Mouse (Mus musculus): ENCODE measurements around the gene Sec16a. TPM values are rescaled to one million over a fixed set of nuclear protein-coding genes. Genes with fewer than 3 reads are reported as not detected.

Gene Sec16a
- polyA plus RNA-seq, 1 experiment from 2014 or later = 36.3 TPM

- DNase-seq (ENCODE audit: low spot score) (no peak), ATAC-seq (ENCODE audit: insufficient number of reproducible peaks, low FRiP score, low TSS enrichment, low read depth) (no peak)
- 92% methylated on average over 15 of the region's 15 CpGs for WGBS
- Histone ChIP-seq H3K27ac (replicated peaks; ENCODE audit: low read depth, low read length) (no peak overlapping the region), H3K27me3 (ENCODE audit: control insufficient read depth, insufficient read depth, low read length) (no peaks in the 10 kb centered on the region), H3K9me3 (ENCODE audit: control insufficient read depth, low read length) (no peaks in the 10 kb centered on the region), H3K4me1 (ENCODE audit: control insufficient read depth, insufficient read depth, low read length) (no peaks in the 10 kb centered on the region), H3K36me3 (ENCODE audit: control insufficient read depth, insufficient read depth, low read length) (peaks cover 21% of the 10 kb centered on the region; the same call in 1 of the 2 replicates), H3K9ac (ENCODE audit: low read length) (no peak overlapping the region), H3K4me3 (ENCODE audit: low read depth, low read length) (no peak overlapping the region), H3K4me2 (ENCODE audit: low read depth, severe bottlenecking) (no peak overlapping the region)
Measured at GRCm38 (mm10) chr2:26468376-26468775, 23.4 kb upstream of the Sec16a start.

GRCm38 (mm10) chr2:26463412-26463811 is 18.4 kb upstream of the Sec16a start:
- Histone ChIP-seq H3K27ac (replicated peaks; ENCODE audit: low read depth, low read length) (no peak overlapping the region), H3K4me2 (ENCODE audit: low read depth, severe bottlenecking) (no peak overlapping the region), H3K4me1 (ENCODE audit: control insufficient read depth, insufficient read depth, low read length) (peaks cover 14% of the 10 kb centered on the region), H3K9me3 (ENCODE audit: control insufficient read depth, low read length) (no peaks in the 10 kb centered on the region), H3K27me3 (ENCODE audit: control insufficient read depth, insufficient read depth, low read length) (no peaks in the 10 kb centered on the region), H3K36me3 (ENCODE audit: control insufficient read depth, insufficient read depth, low read length) (peaks cover 24% of the 10 kb centered on the region), H3K9ac (ENCODE audit: low read length) (no peak overlapping the region), H3K4me3 (ENCODE audit: low read depth, low read length) (no peak overlapping the region)
- DNase-seq (ENCODE audit: low spot score) = no peak
- 95% methylated on average over 6 of the region's 6 CpGs for WGBS
- no peak for ATAC-seq (ENCODE audit: insufficient number of reproducible peaks, low FRiP score, low TSS enrichment, low read depth)

- Histone ChIP-seq H3K9ac (ENCODE audit: low read length) (no peak overlapping the region), H3K36me3 (ENCODE audit: control insufficient read depth, insufficient read depth, low read length) (peaks cover 22% of the 10 kb centered on the region), H3K9me3 (ENCODE audit: control insufficient read depth, low read length) (no peaks in the 10 kb centered on the region), H3K4me1 (ENCODE audit: control insufficient read depth, insufficient read depth, low read length) (peaks cover 17% of the 10 kb centered on the region), H3K27ac (replicated peaks; ENCODE audit: low read depth, low read length) (no peak overlapping the region), H3K4me3 (ENCODE audit: low read depth, low read length) (no peak overlapping the region), H3K4me2 (ENCODE audit: low read depth, severe bottlenecking) (no peak overlapping the region), H3K27me3 (ENCODE audit: control insufficient read depth, insufficient read depth, low read length) (no peaks in the 10 kb centered on the region)
- no peak for ATAC-seq (ENCODE audit: insufficient number of reproducible peaks, low FRiP score, low TSS enrichment, low read depth)
- WGBS = 83% methylated on average over 3 of the region's 3 CpGs
- DNase-seq (ENCODE audit: low spot score) = no peak
Measured at GRCm38 (mm10) chr2:26462980-26463379, 18.0 kb upstream of the Sec16a start.

DNA sequence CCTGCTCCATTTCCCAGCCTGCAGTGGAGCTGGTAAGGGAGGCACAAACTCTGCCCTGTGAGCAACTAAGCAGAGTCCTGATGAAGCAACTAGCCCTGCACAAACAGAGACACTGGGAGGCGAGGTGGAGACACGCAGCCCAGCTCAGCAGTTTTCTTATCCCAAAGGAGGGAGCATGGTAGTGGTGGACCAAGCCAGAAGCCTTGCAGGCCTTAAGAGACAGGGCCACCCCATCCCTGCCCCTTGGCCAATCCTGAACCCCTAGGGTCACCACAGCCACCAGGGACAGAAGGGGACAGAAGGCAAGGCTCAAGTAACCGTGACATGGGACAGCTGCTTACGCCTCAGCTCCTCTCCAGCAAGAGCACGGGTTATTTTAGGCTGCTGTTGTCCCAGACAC is 16.7 kb upstream of the Sec16a start:
- no peak overlapping the region for H3K9ac ChIP-seq (ENCODE audit: low read length)
- 85% methylated on average over 5 of the region's 5 CpGs for whole genome bisulfite sequencing
- no peak overlapping the region for H3K4me3 ChIP-seq (ENCODE audit: low read depth, low read length)
- H3K27ac ChIP-seq (replicated peaks; ENCODE audit: low read depth, low read length) = no peak overlapping the region
- peaks cover 17% of the 10 kb centered on the region for H3K4me1 ChIP-seq (ENCODE audit: control insufficient read depth, insufficient read depth, low read length)
- ATAC-seq (ENCODE audit: insufficient number of reproducible peaks, low FRiP score, low TSS enrichment, low read depth) (no peak), DNase-seq (ENCODE audit: low spot score) (no peak)
- H3K4me2 ChIP-seq (ENCODE audit: low read depth, severe bottlenecking) = no peak overlapping the region
- peaks cover 16% of the 10 kb centered on the region for H3K36me3 ChIP-seq (ENCODE audit: control insufficient read depth, insufficient read depth, low read length)
- H3K27me3 ChIP-seq (ENCODE audit: control insufficient read depth, insufficient read depth, low read length) = no peaks in the 10 kb centered on the region
- H3K9me3 ChIP-seq (ENCODE audit: control insufficient read depth, low read length) = no peaks in the 10 kb centered on the region

- Histone ChIP-seq H3K4me1 (ENCODE audit: control insufficient read depth, insufficient read depth, low read length) (peaks cover 17% of the 10 kb centered on the region), H3K36me3 (ENCODE audit: control insufficient read depth, insufficient read depth, low read length) (peaks cover 16% of the 10 kb centered on the region), H3K4me2 (ENCODE audit: low read depth, severe bottlenecking) (no peak overlapping the region), H3K27ac (replicated peaks; ENCODE audit: low read depth, low read length) (no peak overlapping the region), H3K9me3 (ENCODE audit: control insufficient read depth, low read length) (no peaks in the 10 kb centered on the region), H3K9ac (ENCODE audit: low read length) (no peak overlapping the region), H3K27me3 (ENCODE audit: control insufficient read depth, insufficient read depth, low read length) (no peaks in the 10 kb centered on the region), H3K4me3 (ENCODE audit: low read depth, low read length) (no peak overlapping the region)
- ATAC-seq (ENCODE audit: insufficient number of reproducible peaks, low FRiP score, low TSS enrichment, low read depth) = no peak
- no peak for DNase-seq (ENCODE audit: low spot score)
- 89% methylated on average over 13 of the region's 13 CpGs for WGBS
Measured at GRCm38 (mm10) chr2:26460837-26461236, 15.8 kb upstream of the Sec16a start.

DNA sequence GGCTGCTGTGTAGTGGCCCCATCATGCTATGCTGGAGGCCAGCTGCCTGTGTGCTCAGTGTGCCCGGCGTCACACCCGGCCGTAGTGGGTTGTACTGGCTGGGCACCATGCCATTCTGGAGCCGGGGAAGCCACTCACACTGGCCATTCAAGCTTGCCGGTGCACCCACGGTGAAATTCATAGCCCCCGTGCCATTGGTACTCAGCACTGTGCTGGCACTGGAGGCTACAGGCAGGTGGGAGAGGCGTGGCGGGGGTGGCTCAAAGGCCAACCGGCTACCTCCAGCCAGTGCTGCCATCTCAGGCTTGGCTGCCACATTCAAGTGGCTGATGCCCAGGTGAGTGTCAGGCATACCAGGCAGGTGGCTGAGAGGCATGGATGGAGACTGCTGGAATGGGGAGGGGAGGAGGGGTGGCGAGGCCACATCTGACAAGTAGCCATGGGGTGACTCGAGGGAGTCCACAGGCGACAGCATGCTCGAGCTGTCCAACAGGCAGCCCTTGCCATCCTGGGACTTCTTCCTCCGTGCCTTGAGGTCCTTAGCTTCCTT is 15.2 kb upstream of the Sec16a start:
- H3K9ac ChIP-seq (ENCODE audit: low read length) = no peak overlapping the region
- H3K27me3 ChIP-seq (ENCODE audit: control insufficient read depth, insufficient read depth, low read length) = no peaks in the 10 kb centered on the region
- H3K27ac ChIP-seq (replicated peaks; ENCODE audit: low read depth, low read length) = no peak overlapping the region
- H3K4me3 ChIP-seq (ENCODE audit: low read depth, low read length) = no peak overlapping the region
- no peak overlapping the region for H3K4me2 ChIP-seq (ENCODE audit: low read depth, severe bottlenecking)
- peaks cover 17% of the 10 kb centered on the region for H3K4me1 ChIP-seq (ENCODE audit: control insufficient read depth, insufficient read depth, low read length)
- DNase-seq (ENCODE audit: low spot score) = no peak
- WGBS = 94% methylated on average over 16 of the region's 16 CpGs
- H3K36me3 ChIP-seq (ENCODE audit: control insufficient read depth, insufficient read depth, low read length) = peaks cover 16% of the 10 kb centered on the region
- ATAC-seq (ENCODE audit: insufficient number of reproducible peaks, low FRiP score, low TSS enrichment, low read depth) = no peak; the same call in 1 of the 2 replicates
- no peaks in the 10 kb centered on the region for H3K9me3 ChIP-seq (ENCODE audit: control insufficient read depth, low read length)

GRCm38 (mm10) chr2:26459478-26459877 is 14.5 kb upstream of the Sec16a start:
- WGBS = 38% methylated on average over 6 of the region's 6 CpGs
- Histone ChIP-seq H3K4me2 (ENCODE audit: low read depth, severe bottlenecking) (no peak overlapping the region), H3K36me3 (ENCODE audit: control insufficient read depth, insufficient read depth, low read length) (peaks cover 11% of the 10 kb centered on the region), H3K9ac (ENCODE audit: low read length) (no peak overlapping the region), H3K4me3 (ENCODE audit: low read depth, low read length) (no peak overlapping the region), H3K27me3 (ENCODE audit: control insufficient read depth, insufficient read depth, low read length) (no peaks in the 10 kb centered on the region), H3K27ac (replicated peaks; ENCODE audit: low read depth, low read length) (no peak overlapping the region), H3K9me3 (ENCODE audit: control insufficient read depth, low read length) (no peaks in the 10 kb centered on the region), H3K4me1 (ENCODE audit: control insufficient read depth, insufficient read depth, low read length) (peaks cover 17% of the 10 kb centered on the region)
- DNase-seq (ENCODE audit: low spot score) (peak; percentile 33), ATAC-seq (ENCODE audit: insufficient number of reproducible peaks, low FRiP score, low TSS enrichment, low read depth) (peak; percentile 31)

DNA sequence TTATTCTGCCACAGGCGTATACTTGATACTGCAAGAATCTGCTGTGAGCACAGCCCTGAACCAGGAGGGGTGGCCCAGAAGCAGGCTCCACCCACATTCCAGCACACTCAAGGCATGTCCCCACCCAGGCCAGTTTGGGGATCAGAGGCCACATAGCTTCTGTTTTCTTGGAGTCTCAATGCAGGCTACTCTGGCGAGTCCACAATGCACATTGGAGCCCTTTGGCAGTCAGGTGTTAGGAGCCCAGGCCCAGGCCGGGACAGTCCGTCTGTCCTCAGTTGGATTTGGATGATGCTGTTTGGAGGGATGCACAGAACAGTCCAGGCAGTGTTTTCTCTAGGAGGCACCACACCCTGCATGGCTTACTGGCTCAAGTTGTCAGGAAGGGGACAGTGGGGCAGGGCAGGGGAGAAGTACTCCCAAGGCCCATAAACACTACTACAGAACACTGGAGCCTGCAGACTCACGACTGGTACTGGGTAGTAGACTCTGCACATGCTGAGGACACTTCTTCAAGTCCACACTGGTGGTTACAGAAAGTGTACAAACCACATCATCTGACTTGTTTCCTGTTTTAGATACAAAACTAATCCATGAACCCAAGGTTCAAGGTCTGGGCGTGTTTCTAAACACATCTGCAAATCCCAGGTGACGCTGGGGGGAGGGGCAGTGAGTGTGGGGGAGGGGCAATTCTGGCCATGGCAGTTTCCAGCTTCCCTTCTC is 13.5 kb upstream of the Sec16a start:
- 35% methylated on average over 7 of the region's 7 CpGs for WGBS
- H3K4me2 ChIP-seq (ENCODE audit: low read depth, severe bottlenecking) = no peak overlapping the region
- H3K9ac ChIP-seq (ENCODE audit: low read length) = no peak overlapping the region; the same call in 1 of the 2 replicates
- no peaks in the 10 kb centered on the region for H3K9me3 ChIP-seq (ENCODE audit: control insufficient read depth, low read length)
- peaks cover 9% of the 10 kb centered on the region for H3K36me3 ChIP-seq (ENCODE audit: control insufficient read depth, insufficient read depth, low read length)
- H3K4me3 ChIP-seq (ENCODE audit: low read depth, low read length) = no peak overlapping the region
- 0 out of 2 replicates have a peak overlapping the region, but pooled peaks have one; percentile 30 for H3K27ac ChIP-seq (replicated peaks; ENCODE audit: low read depth, low read length)
- peak; percentile 58 for DNase-seq (ENCODE audit: low spot score)
- ATAC-seq (ENCODE audit: insufficient number of reproducible peaks, low FRiP score, low TSS enrichment, low read depth) = peak; percentile 67; the same call in 1 of the 2 replicates
- no peaks in the 10 kb centered on the region for H3K27me3 ChIP-seq (ENCODE audit: control insufficient read depth, insufficient read depth, low read length)
- H3K4me1 ChIP-seq (ENCODE audit: control insufficient read depth, insufficient read depth, low read length) = peaks cover 17% of the 10 kb centered on the region

Measured in limb, embryonic 11.5 days (tissue).